Mouse (Mus musculus) midbrain, postnatal 0 days (tissue): ENCODE measurements around the gene Cdc42se2. TPM values are rescaled to one million over a fixed set of nuclear protein-coding genes. Genes with fewer than 3 reads are reported as not detected.
A peak's percentile ranks its signal among the peaks of the same experiment; 100 is the strongest.

ENCODE experiments used
- ATAC-seq: fragments of 200-750 bp; cut with Nextera tagmentation; 2 replicates; pipeline ENCODE4 v1.8.0; 2017; ENCODE audit warnings: moderate number of reproducible peaks, mild to moderate bottlenecking, moderate TSS enrichment, moderate library complexity; ENCODE audit not compliant: low FRiP score
- DNase-seq: peaks from one replicate; pipeline ENCODE4 v3.0.0-alpha.2; 2015; ENCODE audit warnings: low spot score
- H3K27ac ChIP-seq: fragments of 300-500 bp; sonication (generic); 2 replicates; pipeline ENCODE4 v1.5.1; 2014; ENCODE audit warnings: low read depth, mild to moderate bottlenecking, low read length, mixed read lengths
- H3K27me3 ChIP-seq: fragments of 300-500 bp; sonication (generic); 2 replicates; pipeline ENCODE4 v1.6.1; 2014; ENCODE audit warnings: low read length, control low read depth, mixed read lengths; ENCODE audit not compliant: insufficient read depth
- H3K36me3 ChIP-seq: fragments of 300-500 bp; sonication (generic); 2 replicates; pipeline ENCODE4 v1.6.1; 2014; ENCODE audit warnings: low read length, control low read depth, mixed read lengths; ENCODE audit not compliant: insufficient read depth
- H3K4me1 ChIP-seq: fragments of 300-500 bp; sonication (generic); 2 replicates; pipeline ENCODE4 v1.6.1; 2014; ENCODE audit warnings: mild to moderate bottlenecking, control low read depth, antibody characterized with exemption, low read length, mixed read lengths; ENCODE audit not compliant: insufficient read depth
- H3K4me2 ChIP-seq: fragments of 300-500 bp; sonication (generic); 2 replicates; pipeline ENCODE4 v1.6.1; 2014; ENCODE audit warnings: low read depth, mild to moderate bottlenecking, low read length, mixed read lengths; ENCODE audit not compliant: poor library complexity, severe bottlenecking
- H3K4me3 ChIP-seq: fragments of 300-500 bp; sonication (generic); 2 replicates; pipeline ENCODE4 v1.5.1; 2014; ENCODE audit warnings: low read depth, mild to moderate bottlenecking, low read length, moderate library complexity
- H3K9ac ChIP-seq: fragments of 300-500 bp; sonication (generic); replicated peaks from 2 replicates; pipeline ENCODE4 v1.6.1; 2014; ENCODE audit warnings: mild to moderate bottlenecking, low read length, moderate library complexity, mixed read lengths; ENCODE audit not compliant: poor library complexity, severe bottlenecking
- H3K9me3 ChIP-seq: fragments of 300-500 bp; sonication (generic); 2 replicates; pipeline ENCODE4 v1.6.1; 2016; ENCODE audit warnings: low read length, control low read depth
- CTCF ChIP-seq: IDR thresholded peaks from 2 replicates; pipeline ENCODE4 v1.5.1; 2016; ENCODE audit warnings: antibody characterized with exemption, mild to moderate bottlenecking
- WGBS: fragments of 180-500 bp; shearing (Covaris S2); extraction: QIAGEN DNeasy Blood & Tissue Kit; methylation state at CpG from one replicate; pipeline ENCODE4 v1.1.7; 2014; 5-methylcytosine and 5-hydroxymethylcytosine counted together
- polyA plus RNA-seq: library from polyadenylated mRNA; unstranded; fragments of >200 nt; fragmentation: Nextera tagmentation; extraction: Ambion mirVana; gene quantifications from 2 replicates; pipeline ENCODE4 v1.2.1, GENCODE M21; 2015
- total RNA-seq: library from RNA; depleted of rRNA; stranded (reverse); fragments of >200 nt; gene quantifications from 2 replicates; pipeline ENCODE4 v1.2.3, GENCODE M21; 2014

Cdc42se2 gene
- total and polyA plus RNA-seq, 2 experiments from 2014 or later = 134 TPM

- H3K4me2 ChIP-seq = no peak overlapping the region
- H3K9ac ChIP-seq = no peak overlapping the region
- ATAC-seq = no peak
- H3K27me3 ChIP-seq = no peaks in the 10 kb centered on the region
- no peak overlapping the region for H3K27ac ChIP-seq
- peak; percentile 27 for DNase-seq
- H3K36me3 ChIP-seq = no peaks in the 10 kb centered on the region
- H3K4me3 ChIP-seq = no peak overlapping the region
- no peak for TF ChIP-seq CTCF
- no peaks in the 10 kb centered on the region for H3K9me3 ChIP-seq
- H3K4me1 ChIP-seq = peaks cover 13% of the 10 kb centered on the region; the same call in 1 of the 2 replicates
- 15% methylated on average over 1 of the region's 1 CpGs for WGBS
These were observed 29.5 kb downstream of the Cdc42se2 start for GRCm38 (mm10) chr11:54757993-54758392.

DNA sequence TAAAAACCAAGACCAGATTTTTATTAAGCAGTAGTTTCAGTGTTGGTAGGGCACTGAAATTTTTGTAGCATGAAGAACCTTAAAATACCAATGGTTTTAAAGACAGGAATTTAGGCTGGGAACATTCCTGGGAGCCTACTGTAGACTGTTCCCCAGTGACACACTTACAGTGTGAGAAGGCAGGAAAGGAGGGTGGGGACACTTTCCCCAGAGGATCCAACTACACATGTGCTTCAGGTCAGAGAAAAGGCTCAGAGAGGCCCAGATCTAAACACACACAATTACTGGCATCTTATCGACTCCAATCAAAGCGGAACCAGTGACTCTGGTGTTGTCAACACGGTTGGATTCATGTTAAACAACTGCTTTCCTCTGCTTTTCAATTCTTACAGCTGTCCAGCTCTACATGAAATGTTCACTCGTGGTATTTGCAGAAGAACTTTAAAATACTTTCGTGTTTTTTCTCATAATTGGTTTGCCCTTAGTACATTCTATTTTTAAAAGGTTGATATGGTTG lies 32.3 kb downstream of the Cdc42se2 start:
- H3K27ac ChIP-seq = peak overlapping the region; percentile 72
- no peak for DNase-seq
- no peak for TF ChIP-seq CTCF
- no peak for ATAC-seq
- H3K9me3 ChIP-seq = no peaks in the 10 kb centered on the region
- no peak overlapping the region for H3K4me2 ChIP-seq
- H3K36me3 ChIP-seq = no peaks in the 10 kb centered on the region
- no peak overlapping the region for H3K9ac ChIP-seq
- H3K4me3 ChIP-seq = no peak overlapping the region
- 22% methylated on average over 5 of the region's 5 CpGs for WGBS
- H3K4me1 ChIP-seq = peaks cover 13% of the 10 kb centered on the region; the same call in 1 of the 2 replicates
- no peaks in the 10 kb centered on the region for H3K27me3 ChIP-seq

DNA sequence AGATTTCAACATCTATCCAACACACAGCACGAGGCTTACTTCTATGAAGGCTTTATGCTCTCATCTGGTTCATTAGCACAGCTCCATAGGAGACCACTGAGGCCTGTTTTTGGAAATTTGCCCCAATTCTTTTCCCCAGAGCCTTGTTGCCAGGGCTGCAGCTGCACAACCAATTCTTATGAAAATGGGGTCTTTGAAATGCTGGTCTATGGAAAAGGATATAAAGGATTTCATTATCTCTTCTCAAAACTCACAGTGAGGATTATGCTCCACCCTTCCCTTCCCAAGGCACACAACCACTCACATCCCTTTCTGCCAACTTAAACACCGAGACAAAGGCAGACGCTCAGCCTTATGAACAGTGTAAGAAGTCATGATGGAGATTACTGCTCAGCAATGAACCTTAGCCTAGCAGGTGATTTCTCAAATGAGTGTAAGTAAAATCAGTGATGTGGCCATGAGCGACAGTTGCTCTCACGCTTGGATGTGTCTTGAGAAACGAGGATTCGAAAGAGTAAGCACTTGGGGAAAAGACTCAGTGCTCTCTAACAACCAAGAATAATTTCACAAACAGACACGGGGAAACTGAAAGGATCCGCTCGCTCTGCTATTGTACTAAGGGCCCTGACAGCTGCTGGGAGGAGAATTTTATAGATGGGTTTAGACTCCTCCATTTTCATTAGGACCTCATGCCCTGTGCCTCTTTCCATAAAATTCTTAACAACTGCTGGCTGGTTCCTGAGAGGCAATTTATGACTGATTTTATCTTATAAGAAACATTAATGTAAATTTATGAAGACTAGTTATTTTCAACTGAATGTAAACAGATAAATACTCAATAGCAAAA lies 33.0 kb downstream of the Cdc42se2 start:
- DNase-seq (peak; percentile 93), ATAC-seq (peak; percentile 65)
- 19% methylated on average over 10 of the region's 10 CpGs for WGBS
- no peak overlapping the region for H3K9ac ChIP-seq
- peaks cover 1% of the 10 kb centered on the region; the same call in 1 of the 2 replicates for H3K36me3 ChIP-seq
- H3K27ac ChIP-seq = peak overlapping the region; percentile 72
- 0 out of 2 replicates have a peak overlapping the region, but pooled peaks have one; percentile 1 for H3K4me2 ChIP-seq
- no peaks in the 10 kb centered on the region for H3K27me3 ChIP-seq
- peaks cover 13% of the 10 kb centered on the region; the same call in 1 of the 2 replicates for H3K4me1 ChIP-seq
- no peak overlapping the region for H3K4me3 ChIP-seq
- H3K9me3 ChIP-seq = no peaks in the 10 kb centered on the region
- no peak for TF ChIP-seq CTCF

DNA sequence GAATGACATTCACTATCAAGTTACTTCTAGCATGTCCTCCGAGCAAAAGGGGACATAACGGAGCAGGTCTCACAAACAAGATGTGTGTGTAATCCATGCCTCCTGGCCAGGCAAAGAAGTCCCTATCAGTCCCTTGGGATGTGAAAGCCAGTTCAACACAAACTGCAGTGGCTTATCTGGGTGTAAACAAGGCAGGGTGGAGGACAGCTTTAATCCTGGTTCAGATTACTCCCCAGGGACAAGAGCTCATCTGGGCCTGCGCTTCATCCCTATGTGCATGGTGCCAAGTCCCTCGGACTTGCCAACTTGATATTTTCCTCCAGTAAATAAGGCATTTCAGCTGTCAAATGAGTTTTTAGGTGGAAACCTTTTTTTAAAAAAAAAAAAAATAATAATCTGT lies 36.0 kb downstream of the Cdc42se2 start:
- Histone ChIP-seq H3K36me3 (peaks cover 6% of the 10 kb centered on the region; the same call in 1 of the 2 replicates), H3K4me3 (no peak overlapping the region), H3K4me1 (peaks cover 11% of the 10 kb centered on the region; the same call in 1 of the 2 replicates), H3K27me3 (no peaks in the 10 kb centered on the region), H3K9me3 (no peaks in the 10 kb centered on the region), H3K9ac (no peak overlapping the region), H3K4me2 (no peak overlapping the region), H3K27ac (no peak overlapping the region)
- TF ChIP-seq CTCF = no peak
- WGBS = 23% methylated on average over 4 of the region's 4 CpGs
- ATAC-seq (no peak), DNase-seq (peak; percentile 60)

DNA sequence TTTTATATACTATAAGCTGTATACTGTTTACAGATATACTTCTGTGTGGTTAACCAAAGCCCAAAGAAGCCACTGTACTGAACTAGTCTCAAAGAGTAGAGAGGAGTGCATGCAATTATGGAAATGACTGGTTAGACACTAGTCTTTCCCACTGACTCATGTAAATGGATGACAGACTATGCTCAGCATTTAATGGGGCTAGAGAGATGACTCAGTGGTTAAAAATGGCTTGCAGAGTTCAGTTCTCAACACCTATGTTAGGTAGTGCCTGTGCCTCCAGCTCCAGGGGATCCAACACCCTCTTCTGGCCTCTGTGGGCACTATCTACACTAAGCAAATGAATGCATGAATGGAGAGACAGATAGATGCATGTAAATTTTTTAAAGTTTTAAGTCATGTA lies 38.6 kb downstream of the Cdc42se2 start:
- peaks cover 6% of the 10 kb centered on the region; the same call in 1 of the 2 replicates for H3K36me3 ChIP-seq
- no peak overlapping the region for H3K27ac ChIP-seq
- ATAC-seq = no peak
- H3K9me3 ChIP-seq = no peaks in the 10 kb centered on the region
- no peak overlapping the region for H3K4me3 ChIP-seq
- no peak overlapping the region for H3K9ac ChIP-seq
- DNase-seq = no peak
- TF ChIP-seq CTCF = no peak
- H3K27me3 ChIP-seq = no peaks in the 10 kb centered on the region
- no peak overlapping the region for H3K4me2 ChIP-seq
- H3K4me1 ChIP-seq = no peaks in the 10 kb centered on the region

DNA sequence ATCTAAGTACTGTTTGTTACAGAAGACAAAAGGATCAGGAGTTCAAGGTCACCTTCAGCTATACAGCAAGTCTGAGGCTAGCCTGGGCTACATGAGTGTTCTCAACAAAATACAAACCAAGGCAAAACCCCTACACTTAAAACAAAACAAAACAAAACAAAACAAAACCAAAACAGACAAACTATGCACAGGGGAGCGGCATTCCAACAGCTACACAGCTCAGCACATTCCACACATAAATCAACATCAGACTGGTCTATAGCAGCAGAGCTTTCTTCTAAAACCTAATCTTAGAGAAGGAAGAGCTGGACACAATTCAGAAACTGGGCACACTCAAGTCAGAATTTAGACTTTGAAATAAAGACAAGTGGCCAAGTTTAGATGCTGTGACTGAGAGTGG lies 43.2 kb downstream of the Cdc42se2 start:
- ATAC-seq (no peak), DNase-seq (no peak)
- 86% methylated on average over 1 of the region's 1 CpGs for WGBS
- H3K4me1 ChIP-seq = no peaks in the 10 kb centered on the region
- no peaks in the 10 kb centered on the region for H3K9me3 ChIP-seq
- H3K9ac ChIP-seq = no peak overlapping the region
- H3K4me2 ChIP-seq = no peak overlapping the region
- TF ChIP-seq CTCF = no peak
- H3K36me3 ChIP-seq = 0 out of 2 replicates have a peak, but pooled peaks cover 3% of the 10 kb centered on the region
- H3K27ac ChIP-seq = no peak overlapping the region
- no peaks in the 10 kb centered on the region for H3K27me3 ChIP-seq
- H3K4me3 ChIP-seq = no peak overlapping the region
